Mouse (Mus musculus): ENCODE measurements at regions not wholly inside any gene's neighbourhood (a gene's known extent, or its start where the extent isn't known, plus 50 kb on each side); places are given as distances from the start of the nearest gene placed in this dataset.

DNA sequence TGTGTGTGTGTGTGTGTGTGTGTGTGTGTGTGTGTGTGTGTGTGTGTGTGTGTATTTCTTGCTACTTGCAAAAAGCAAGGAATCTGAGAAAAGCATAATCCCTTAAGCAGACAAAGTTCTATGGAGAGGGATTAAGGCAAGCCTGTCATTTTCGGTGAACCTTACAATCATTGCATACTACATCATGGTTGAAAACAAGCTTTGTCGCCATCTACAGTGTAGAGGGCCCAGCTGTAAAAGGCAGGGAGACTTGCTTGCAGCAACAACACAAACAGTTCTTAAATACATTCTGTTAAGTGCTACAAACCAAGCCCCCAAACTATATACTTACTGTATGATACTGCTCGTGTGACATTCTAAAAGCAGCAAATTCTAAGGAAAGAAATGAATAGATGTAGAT, 216.0 kb upstream of the Mon1b start:
- intact Hi-C loops (cut with DNase I) = no loop called here
- Histone ChIP-seq H3K27me3 (ENCODE audit: control insufficient read depth, insufficient read depth, low read length) (no peaks in the 10 kb centered on the region), H3K79me2 (replicated peaks; ENCODE audit: control insufficient read depth, insufficient read depth, low read length) (no peaks in the 10 kb centered on the region), H3K4me3 (no peak overlapping the region), H3K27ac (no peak overlapping the region), H3K36me3 (ENCODE audit: control insufficient read depth, insufficient read depth, low read length) (no peaks in the 10 kb centered on the region), H3K4me1 (ENCODE audit: control insufficient read depth, insufficient read depth, low read length) (no peaks in the 10 kb centered on the region), H3K9ac (ENCODE audit: low read depth, low read length) (no peak overlapping the region)
- 74% methylated on average over 3 of the region's 3 CpGs for WGBS
- no peak for DNase-seq
- TF ChIP-seq EP300 (IDR thresholded peaks at IDR 0.05; ENCODE audit: insufficient read depth, low read depth, low read length) (no peak), CTCF (IDR thresholded peaks at IDR 0.05) (peak; percentile 57)

DNA sequence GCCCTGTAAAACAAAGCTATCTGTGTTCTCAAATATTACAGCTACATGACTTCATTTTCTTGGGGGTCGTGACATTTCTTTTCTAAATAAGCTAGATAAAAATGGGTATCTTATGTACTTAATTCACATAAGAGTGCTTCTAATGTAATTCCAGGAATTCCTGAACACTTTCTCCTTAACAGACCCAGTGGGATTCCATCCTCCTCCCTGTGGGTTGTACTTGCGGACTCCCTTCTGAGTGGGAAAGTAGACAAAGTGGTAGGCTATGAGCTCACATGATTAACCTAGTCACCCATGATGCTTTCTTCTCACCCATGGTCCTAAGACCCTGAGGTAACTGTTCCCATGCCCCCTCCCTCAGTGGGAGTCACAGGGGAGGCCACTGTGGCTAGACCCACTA, 212.7 kb upstream of the Mon1b start:
- WGBS = 77% methylated on average over 2 of the region's 2 CpGs
- intact Hi-C loops (cut with DNase I) = no loop called here
- no peak for TF ChIP-seq CTCF (IDR thresholded peaks at IDR 0.05)
- no peak for TF ChIP-seq EP300 (IDR thresholded peaks at IDR 0.05; ENCODE audit: insufficient read depth, low read depth, low read length)
- no peaks in the 10 kb centered on the region for H3K27me3 ChIP-seq (ENCODE audit: control insufficient read depth, insufficient read depth, low read length)
- H3K9ac ChIP-seq (ENCODE audit: low read depth, low read length) = no peak overlapping the region
- DNase-seq = no peak
- H3K36me3 ChIP-seq (ENCODE audit: control insufficient read depth, insufficient read depth, low read length) = no peaks in the 10 kb centered on the region
- no peaks in the 10 kb centered on the region for H3K79me2 ChIP-seq (replicated peaks; ENCODE audit: control insufficient read depth, insufficient read depth, low read length)
- no peak overlapping the region for H3K27ac ChIP-seq
- no peaks in the 10 kb centered on the region for H3K4me1 ChIP-seq (ENCODE audit: control insufficient read depth, insufficient read depth, low read length)
- no peak overlapping the region for H3K4me3 ChIP-seq

DNA sequence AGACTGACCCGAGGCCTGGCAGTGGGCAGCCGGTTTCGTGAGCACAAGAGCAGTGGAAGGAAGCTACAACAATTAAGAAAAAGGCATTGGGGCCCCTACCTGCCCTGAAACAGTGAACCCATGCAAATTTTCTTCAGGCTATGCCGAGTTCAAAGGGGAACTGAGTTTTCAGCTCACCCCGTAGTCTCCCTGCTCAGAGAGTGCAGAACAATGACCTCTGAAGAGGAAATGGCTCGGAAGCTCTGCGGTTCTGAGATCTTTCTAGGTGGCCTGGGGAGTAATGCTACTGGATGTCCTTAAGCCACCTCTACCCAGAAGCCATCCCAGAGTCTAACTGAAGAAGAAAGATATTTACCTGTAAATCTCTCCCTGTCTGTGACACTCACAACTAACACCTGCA, 196.3 kb upstream of the Mon1b start:
- no peaks in the 10 kb centered on the region for H3K27me3 ChIP-seq (ENCODE audit: control insufficient read depth, insufficient read depth, low read length)
- no peaks in the 10 kb centered on the region for H3K4me1 ChIP-seq (ENCODE audit: control insufficient read depth, insufficient read depth, low read length)
- 53% methylated on average over 7 of the region's 7 CpGs for WGBS
- H3K9ac ChIP-seq (ENCODE audit: low read depth, low read length) = no peak overlapping the region
- H3K36me3 ChIP-seq (ENCODE audit: control insufficient read depth, insufficient read depth, low read length) = no peaks in the 10 kb centered on the region
- H3K79me2 ChIP-seq (replicated peaks; ENCODE audit: control insufficient read depth, insufficient read depth, low read length) = no peaks in the 10 kb centered on the region
- intact Hi-C loops (cut with DNase I) = no loop called here
- H3K27ac ChIP-seq = no peak overlapping the region
- no peak for DNase-seq
- H3K4me3 ChIP-seq = no peak overlapping the region
- TF ChIP-seq CTCF (IDR thresholded peaks at IDR 0.05) (no peak), EP300 (IDR thresholded peaks at IDR 0.05; ENCODE audit: insufficient read depth, low read depth, low read length) (no peak), POLR2A (IDR thresholded peaks at IDR 0.05; ENCODE audit: insufficient read depth, low read depth, low read length) (no peak)

DNA sequence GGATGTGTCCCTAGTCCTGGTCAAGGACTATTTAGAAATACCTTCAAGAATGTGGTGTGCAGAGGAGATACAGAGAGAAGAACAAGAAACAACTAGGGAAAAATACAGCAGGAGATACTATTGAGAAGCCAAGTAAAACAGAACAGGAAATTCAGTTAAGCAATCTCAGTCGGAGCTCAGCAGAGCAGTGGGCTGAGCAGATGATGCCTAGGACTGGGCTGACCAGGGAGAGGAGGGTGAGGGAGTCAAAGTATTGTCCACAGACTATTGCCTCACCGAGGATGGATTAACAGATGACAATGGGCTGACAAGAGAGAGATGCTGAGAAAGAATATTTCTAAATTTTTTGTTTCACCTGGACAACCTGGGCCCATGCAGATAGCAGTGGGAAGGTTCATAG, 181.4 kb upstream of the Mon1b start:
- H3K27ac ChIP-seq = no peak overlapping the region
- intact Hi-C loops (cut with DNase I) = no loop called here
- no peak overlapping the region for H3K4me3 ChIP-seq
- H3K36me3 ChIP-seq (ENCODE audit: control insufficient read depth, insufficient read depth, low read length) = no peaks in the 10 kb centered on the region
- H3K4me1 ChIP-seq (ENCODE audit: control insufficient read depth, insufficient read depth, low read length) = no peaks in the 10 kb centered on the region
- no peaks in the 10 kb centered on the region for H3K79me2 ChIP-seq (replicated peaks; ENCODE audit: control insufficient read depth, insufficient read depth, low read length)
- 55% methylated on average over 2 of the region's 2 CpGs for WGBS
- TF ChIP-seq CTCF (IDR thresholded peaks at IDR 0.05) = no peak
- no peak for TF ChIP-seq POLR2A (IDR thresholded peaks at IDR 0.05; ENCODE audit: insufficient read depth, low read depth, low read length)
- no peak for TF ChIP-seq EP300 (IDR thresholded peaks at IDR 0.05; ENCODE audit: insufficient read depth, low read depth, low read length)
- H3K27me3 ChIP-seq (ENCODE audit: control insufficient read depth, insufficient read depth, low read length) = no peaks in the 10 kb centered on the region
- no peak overlapping the region for H3K9ac ChIP-seq (ENCODE audit: low read depth, low read length)
- DNase-seq = no peak

DNA sequence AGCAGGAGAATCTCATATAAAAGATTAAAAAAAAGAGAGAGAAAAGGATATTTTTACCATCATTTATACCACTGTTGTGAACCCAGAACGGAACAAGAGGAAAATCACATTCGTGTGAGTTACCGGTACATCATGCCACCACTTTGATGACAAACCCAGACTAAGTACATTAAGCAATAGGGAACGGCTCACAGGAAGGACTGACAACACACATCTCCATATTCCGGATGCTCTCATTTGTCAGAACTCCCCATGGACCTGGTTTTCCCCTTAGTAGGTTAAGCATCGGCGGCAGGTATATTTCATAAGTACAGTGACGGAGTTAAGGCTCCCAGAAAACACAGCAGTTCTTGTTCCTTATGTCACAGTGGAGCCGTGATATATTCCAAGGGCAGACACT, 170.8 kb upstream of the Mon1b start:
- TF ChIP-seq EP300 (IDR thresholded peaks at IDR 0.05; ENCODE audit: insufficient read depth, low read depth, low read length) (no peak), POLR2A (IDR thresholded peaks at IDR 0.05; ENCODE audit: insufficient read depth, low read depth, low read length) (no peak), CTCF (IDR thresholded peaks at IDR 0.05) (no peak)
- intact Hi-C loops (cut with DNase I) = no loop called here
- WGBS = 76% methylated on average over 9 of the region's 9 CpGs
- no peaks in the 10 kb centered on the region for H3K27me3 ChIP-seq (ENCODE audit: control insufficient read depth, insufficient read depth, low read length)
- H3K27ac ChIP-seq = no peak overlapping the region
- no peaks in the 10 kb centered on the region for H3K79me2 ChIP-seq (replicated peaks; ENCODE audit: control insufficient read depth, insufficient read depth, low read length)
- H3K36me3 ChIP-seq (ENCODE audit: control insufficient read depth, insufficient read depth, low read length) = no peaks in the 10 kb centered on the region
- DNase-seq = no peak
- no peak overlapping the region for H3K4me3 ChIP-seq
- H3K4me1 ChIP-seq (ENCODE audit: control insufficient read depth, insufficient read depth, low read length) = no peaks in the 10 kb centered on the region
- H3K9ac ChIP-seq (ENCODE audit: low read depth, low read length) = no peak overlapping the region

DNA sequence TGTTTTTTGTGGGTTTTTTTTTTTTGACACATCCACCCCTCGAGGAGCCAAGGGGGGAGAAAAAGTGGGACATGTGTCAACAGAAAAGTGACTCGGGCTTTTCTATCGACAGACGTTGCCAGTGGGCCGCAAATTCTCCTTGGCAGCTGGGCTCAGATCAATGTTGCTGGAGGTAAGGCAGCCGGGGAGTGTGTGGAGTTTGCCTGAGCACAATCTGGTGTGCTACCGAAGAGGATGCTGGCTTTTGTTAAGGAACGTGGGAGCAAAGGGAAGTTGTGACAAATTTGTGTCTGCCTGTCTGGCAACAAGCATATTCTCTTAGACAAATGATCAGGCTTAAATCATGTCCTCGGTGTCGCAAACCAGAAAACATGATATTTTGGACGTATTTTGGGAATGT, 170.2 kb upstream of the Mon1b start:
- Histone ChIP-seq H3K4me1 (ENCODE audit: control insufficient read depth, insufficient read depth, low read length) (no peaks in the 10 kb centered on the region), H3K9ac (ENCODE audit: low read depth, low read length) (no peak overlapping the region), H3K27ac (no peak overlapping the region), H3K36me3 (ENCODE audit: control insufficient read depth, insufficient read depth, low read length) (no peaks in the 10 kb centered on the region), H3K4me3 (no peak overlapping the region), H3K79me2 (replicated peaks; ENCODE audit: control insufficient read depth, insufficient read depth, low read length) (no peaks in the 10 kb centered on the region), H3K27me3 (ENCODE audit: control insufficient read depth, insufficient read depth, low read length) (no peaks in the 10 kb centered on the region)
- TF ChIP-seq EP300 (IDR thresholded peaks at IDR 0.05; ENCODE audit: insufficient read depth, low read depth, low read length) (no peak), POLR2A (IDR thresholded peaks at IDR 0.05; ENCODE audit: insufficient read depth, low read depth, low read length) (no peak), CTCF (IDR thresholded peaks at IDR 0.05) (no peak)
- intact Hi-C loops (cut with DNase I) = no loop called here
- WGBS = 61% methylated on average over 11 of the region's 11 CpGs
- no peak for DNase-seq

Data from heart, adult 2 months (tissue).